1 mouse cellular context compared by ENCODE assay signal in genomic region chr1:144243511-144243910, GRCm38 (mm10).
TF ChIP-seq lines count a peak whose summit lies in the region.

No protein-coding gene starts in this region.

TF ChIP-seq in C2C12, 6 proteins besides CTCF, POLR2A, EP300 and RAD21 (continued from another document):
- no peak for TF ChIP-seq USF1 (IDR thresholded peaks at IDR 0.05; ENCODE audit: low read depth)
